12 mouse cellular contexts compared by ENCODE assay signal in the genomic region with DNA sequence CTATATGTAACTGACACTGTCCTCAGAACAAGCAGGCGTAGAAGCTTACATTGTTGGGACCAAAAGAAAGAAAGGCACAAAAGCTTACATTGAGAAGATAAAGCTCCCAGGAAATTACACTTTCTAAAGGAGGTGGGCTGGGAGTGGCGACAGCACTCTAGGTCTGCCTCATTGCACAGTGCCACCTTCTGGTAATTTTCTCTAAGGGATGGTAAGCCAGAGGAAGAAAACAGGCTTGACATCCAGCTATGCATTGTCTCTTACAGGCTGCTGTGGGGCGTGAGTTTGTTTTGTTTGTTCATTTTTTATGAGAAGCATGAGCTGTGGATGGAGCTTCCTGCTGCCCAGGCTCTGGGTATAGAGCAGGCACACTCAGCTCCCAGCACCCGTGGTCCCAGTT. TPM values are rescaled to one million over a fixed set of nuclear protein-coding genes. Genes with fewer than 3 reads are reported as not detected.
DNase-seq lines count a peak whose midpoint lies in the region; ATAC-seq and TF ChIP-seq lines count a peak whose summit lies in the region.
"Had no signal": no experiment of that assay in that cellular context is flagged by ENCODE, and none has a peak within 500 bp of the region (broad histone marks: within the 10 kb centered on the region; RNA-seq: fewer than 3 reads in every experiment).

No protein-coding gene starts in this region.

- H3K4me2 ChIP-seq in kidney, embryonic 15.5 days: no peak overlapping the region
- H3K4me2 ChIP-seq in stomach, postnatal 0 days (replicated peaks; ENCODE audit: low read depth): no peak overlapping the region
- H3K4me2 ChIP-seq: liver, embryonic 15.5 days had no signal

- peaks cover 59% of the 10 kb centered on the region for H3K27me3 ChIP-seq in kidney, embryonic 15.5 days
- no peaks in the 10 kb centered on the region for H3K27me3 ChIP-seq in stomach, postnatal 0 days (ENCODE audit: control insufficient read depth, insufficient read depth, low read length)
- H3K27me3 ChIP-seq: liver, embryonic 15.5 days had no signal

- TF ChIP-seq EP300 in stomach, postnatal 0 days (optimal IDR thresholded peaks at IDR 0.05): no peak

- ATAC-seq in kidney, embryonic 15.5 days (replicated peaks; ENCODE audit: low FRiP score): no peak
- no peak for ATAC-seq in stomach, postnatal 0 days (ENCODE audit: low FRiP score, low TSS enrichment)
- ATAC-seq in inflammation-experienced regulatory T-cells, adult 6 months: no peak
- ATAC-seq: forebrain, embryonic 16.5 days had no signal

- no peak overlapping the region for H3K4me3 ChIP-seq in kidney, embryonic 15.5 days (replicated peaks)
- no peak overlapping the region for H3K4me3 ChIP-seq in stomach, postnatal 0 days (ENCODE audit: low read depth, low read length)
- H3K4me3 ChIP-seq: liver, embryonic 15.5 days had no signal

- no peaks in the 10 kb centered on the region for H3K9me3 ChIP-seq in kidney, embryonic 15.5 days (replicated peaks)
- no peaks in the 10 kb centered on the region for H3K9me3 ChIP-seq in stomach, postnatal 0 days (ENCODE audit: control insufficient read depth, low read length)
- H3K9me3 ChIP-seq: liver, embryonic 15.5 days had no signal

- no peak overlapping the region for H3K27ac ChIP-seq in kidney, embryonic 15.5 days
- H3K27ac ChIP-seq in stomach, postnatal 0 days (replicated peaks): no peak overlapping the region
- H3K27ac ChIP-seq: liver, embryonic 15.5 days had no signal

- no peak overlapping the region for H3K9ac ChIP-seq in kidney, embryonic 15.5 days
- no peak overlapping the region for H3K9ac ChIP-seq in stomach, postnatal 0 days (ENCODE audit: low read length)
- H3K9ac ChIP-seq: liver, embryonic 15.5 days had no signal

- peak; percentile 64 for TF ChIP-seq CTCF in stomach, postnatal 0 days (IDR thresholded peaks at IDR 0.05; ENCODE audit: low read depth)

- WGBS in kidney, embryonic 15.5 days: 64% methylated on average over 4 of the region's 4 CpGs
- 62% methylated on average over 4 of the region's 4 CpGs for WGBS in stomach, postnatal 0 days

- H3K4me1 ChIP-seq in kidney, embryonic 15.5 days: no peaks in the 10 kb centered on the region
- H3K4me1 ChIP-seq in stomach, postnatal 0 days (replicated peaks; ENCODE audit: control insufficient read depth, insufficient read depth): no peaks in the 10 kb centered on the region
- H3K4me1 ChIP-seq: liver, embryonic 15.5 days had no signal

- H3K36me3 ChIP-seq in kidney, embryonic 15.5 days: no peaks in the 10 kb centered on the region
- H3K36me3 ChIP-seq in stomach, postnatal 0 days (ENCODE audit: control insufficient read depth, insufficient read depth, low read length): no peaks in the 10 kb centered on the region

- peak; percentile 3 for DNase-seq in embryo, embryonic 11 days
- no peak for DNase-seq in embryo, embryonic 9.5 days (ENCODE audit: extremely low spot score)
- DNase-seq in kidney, adult 9 months: peak; percentile 3
- DNase-seq in right cerebral cortex, adult 2 months (ENCODE audit: low spot score in 2 of 2): peak; percentile 7 to 9
- no peak for DNase-seq in right cerebral cortex, postnatal 10 days (ENCODE audit: low spot score in 2 of 2)
- DNase-seq in stomach, postnatal 0 days (ENCODE audit: low spot score): no peak
- DNase-seq: kidney, adult 18-20 months; thymus, postnatal 25 days had no signal

RNA-seq across cellular contexts. Expression of a gene that starts 50.1 kb away (rescaled TPM):
- 14.4 and 14.8 TPM in 2 replicates for polyA plus RNA-seq in kidney, embryonic 15.5 days (2015; fragmentation: Nextera tagmentation; extraction: Ambion mirVana)
- 5.7 and 6.2 TPM in 2 replicates for polyA plus RNA-seq in stomach, postnatal 0 days (2015; fragmentation: Nextera tagmentation; extraction: Ambion mirVana)
- polyA plus RNA-seq in inflammation-experienced regulatory T-cells, adult 6 months (2017; shearing (Covaris generic)): 1 to 10 TPM; 6.2 to 7.5 (median 6.3) TPM

Comparison
In these comparisons a context has a peak if more than half of its experiments do, and no peak if none do; other contexts are left out.
1. DNase-seq: peak in embryo, embryonic 11 days (single experiment), kidney, adult 9 months (single experiment) and right cerebral cortex, adult 2 months (2 of 2); none in embryo, embryonic 9.5 days (single experiment), right cerebral cortex, postnatal 10 days (0 of 2) and stomach, postnatal 0 days (single experiment).